Mouse (Mus musculus) liver, embryonic 16.5 days (tissue): Measurements from ENCODE around the gene Myh7. TPM values are rescaled to one million over a fixed set of nuclear protein-coding genes. Genes with fewer than 3 reads are reported as not detected.

Source experiments
- ATAC-seq: fragments of 200-750 bp; cut with Nextera tagmentation; 2 replicates; pipeline ENCODE4 v1.8.0; 2017; ENCODE audit warnings: low read depth, mild to moderate bottlenecking, moderate number of reproducible peaks, moderate library complexity
- H3K27ac ChIP-seq: fragments of 300-500 bp; sonication (generic); 2 replicates; pipeline ENCODE4 v1.5.1; 2014; ENCODE audit warnings: mild to moderate bottlenecking, low read length
- H3K27me3 ChIP-seq: fragments of 300-500 bp; sonication (generic); 2 replicates; pipeline ENCODE4 v1.6.1; 2014; ENCODE audit warnings: low read depth, low read length, mixed read lengths; ENCODE audit not compliant: control insufficient read depth, insufficient read depth
- H3K36me3 ChIP-seq: fragments of 300-500 bp; sonication (generic); 2 replicates; pipeline ENCODE4 v1.6.1; 2014; ENCODE audit warnings: mild to moderate bottlenecking; ENCODE audit not compliant: control insufficient read depth, insufficient read depth
- H3K4me1 ChIP-seq: fragments of 300-500 bp; sonication (generic); 2 replicates; pipeline ENCODE4 v1.6.1; 2014; ENCODE audit warnings: low read depth, low read length, mixed read lengths; ENCODE audit not compliant: control insufficient read depth
- H3K4me2 ChIP-seq: fragments of 300-500 bp; sonication (generic); 2 replicates; pipeline ENCODE4 v1.6.1; 2014; ENCODE audit warnings: low read depth, low read length, mixed read lengths
- H3K4me3 ChIP-seq: fragments of 300-500 bp; sonication (generic); 2 replicates; pipeline ENCODE4 v1.5.1; 2014; ENCODE audit warnings: low read depth, mild to moderate bottlenecking, low read length
- H3K9ac ChIP-seq: fragments of 300-500 bp; sonication (generic); 2 replicates; pipeline ENCODE4 v1.6.1; 2014; ENCODE audit warnings: low read depth, low read length
- H3K9me3 ChIP-seq: fragments of 300-500 bp; sonication (generic); replicated peaks from 2 replicates; pipeline ENCODE4 v1.6.1; 2016; ENCODE audit warnings: low read length; ENCODE audit not compliant: control insufficient read depth
- WGBS: fragments of 180-500 bp; shearing (Covaris S2); extraction: QIAGEN DNeasy Blood & Tissue Kit; methylation state at CpG from one replicate; pipeline ENCODE4 v1.1.7; 2014; ENCODE audit not compliant: insufficient replicate concordance; 5-methylcytosine and 5-hydroxymethylcytosine counted together
- polyA plus RNA-seq: library from polyadenylated mRNA; unstranded; fragments of >200 nt; fragmentation: Nextera tagmentation; extraction: Ambion mirVana; gene quantifications from 2 replicates; pipeline ENCODE4 v1.2.1, GENCODE M21; 2015

Gene Myh7
- polyA plus RNA-seq, 1 experiment from 2014 or later: 3.1 TPM

DNA sequence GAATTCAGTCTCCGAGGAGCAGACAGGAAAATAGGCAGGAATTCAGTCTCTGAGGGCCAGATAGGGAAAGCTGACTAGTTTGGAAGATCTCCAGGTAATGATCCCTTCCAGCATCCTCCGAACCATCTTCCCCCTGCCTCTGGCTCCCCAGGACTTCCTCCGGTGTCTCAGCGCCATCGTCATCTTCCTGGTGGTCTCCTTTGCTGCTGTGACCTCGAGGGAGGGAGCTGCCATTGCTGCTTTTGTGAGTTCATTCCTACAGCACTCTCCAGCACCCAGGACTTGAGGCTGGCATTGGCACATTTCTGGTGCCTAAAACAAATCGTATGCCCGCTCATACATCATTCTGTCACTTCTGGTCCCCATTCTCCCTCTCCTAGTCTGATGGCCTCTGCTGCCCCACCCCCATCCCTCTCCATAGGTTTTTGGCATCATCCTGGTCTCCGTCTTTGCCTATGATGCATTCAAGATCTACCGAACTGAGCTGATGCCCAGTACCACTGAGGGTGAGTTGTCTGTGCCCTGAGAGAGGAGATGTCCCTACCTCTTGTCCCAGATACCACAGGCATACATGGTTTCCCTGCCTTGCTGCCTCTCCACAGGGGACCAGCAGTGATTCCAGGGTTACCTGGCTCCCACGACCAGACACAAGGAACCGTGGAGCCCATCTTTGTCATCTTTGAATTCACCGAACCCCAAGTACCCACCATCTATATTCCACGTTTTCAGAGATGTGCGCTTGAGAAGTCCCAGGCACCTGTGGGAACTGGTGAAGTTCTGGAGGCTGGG is 55.8 kb downstream of the Myh7 start:
- Histone ChIP-seq H3K36me3 (no peaks in the 10 kb centered on the region), H3K27me3 (no peaks in the 10 kb centered on the region), H3K4me2 (no peak overlapping the region), H3K27ac (no peak overlapping the region), H3K4me1 (no peaks in the 10 kb centered on the region), H3K9ac (no peak overlapping the region), H3K4me3 (no peak overlapping the region), H3K9me3 (no peaks in the 10 kb centered on the region)
- WGBS: 60% methylated on average over 15 of the region's 15 CpGs
- ATAC-seq: no peak

- Histone ChIP-seq H3K9ac (no peak overlapping the region), H3K36me3 (no peaks in the 10 kb centered on the region), H3K27me3 (no peaks in the 10 kb centered on the region), H3K27ac (no peak overlapping the region), H3K9me3 (no peaks in the 10 kb centered on the region), H3K4me1 (no peaks in the 10 kb centered on the region), H3K4me3 (no peak overlapping the region), H3K4me2 (no peak overlapping the region)
- no peak for ATAC-seq
- 68% methylated on average over 16 of the region's 16 CpGs for WGBS
Measured at GRCm38 (mm10) chr14:54937361-54938182, 56.9 kb downstream of the Myh7 start.

DNA sequence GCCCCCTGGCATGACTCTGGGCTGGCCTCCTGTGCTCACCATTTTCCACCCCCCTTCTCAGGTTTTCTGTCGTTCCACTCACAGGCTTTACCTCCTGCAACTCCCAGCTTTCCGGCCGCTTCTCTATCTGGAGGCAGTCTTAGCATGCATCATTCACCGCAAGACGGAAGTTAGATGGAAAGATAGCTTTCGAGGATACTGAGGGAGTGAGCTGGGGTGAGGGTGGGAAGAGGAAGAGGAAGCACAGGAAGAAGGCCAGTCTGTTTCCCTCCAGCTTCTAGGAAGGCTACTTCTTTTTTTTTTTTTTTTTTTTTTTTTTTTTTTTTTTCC is 57.6 kb downstream of the Myh7 start:
- no peaks in the 10 kb centered on the region for H3K36me3 ChIP-seq
- H3K9ac ChIP-seq: no peak overlapping the region
- H3K27me3 ChIP-seq: no peaks in the 10 kb centered on the region
- H3K4me3 ChIP-seq: no peak overlapping the region
- no peak for ATAC-seq
- no peaks in the 10 kb centered on the region for H3K4me1 ChIP-seq
- H3K27ac ChIP-seq: no peak overlapping the region
- WGBS: 30% methylated on average over 6 of the region's 6 CpGs
- no peak overlapping the region for H3K4me2 ChIP-seq
- no peaks in the 10 kb centered on the region for H3K9me3 ChIP-seq

DNA sequence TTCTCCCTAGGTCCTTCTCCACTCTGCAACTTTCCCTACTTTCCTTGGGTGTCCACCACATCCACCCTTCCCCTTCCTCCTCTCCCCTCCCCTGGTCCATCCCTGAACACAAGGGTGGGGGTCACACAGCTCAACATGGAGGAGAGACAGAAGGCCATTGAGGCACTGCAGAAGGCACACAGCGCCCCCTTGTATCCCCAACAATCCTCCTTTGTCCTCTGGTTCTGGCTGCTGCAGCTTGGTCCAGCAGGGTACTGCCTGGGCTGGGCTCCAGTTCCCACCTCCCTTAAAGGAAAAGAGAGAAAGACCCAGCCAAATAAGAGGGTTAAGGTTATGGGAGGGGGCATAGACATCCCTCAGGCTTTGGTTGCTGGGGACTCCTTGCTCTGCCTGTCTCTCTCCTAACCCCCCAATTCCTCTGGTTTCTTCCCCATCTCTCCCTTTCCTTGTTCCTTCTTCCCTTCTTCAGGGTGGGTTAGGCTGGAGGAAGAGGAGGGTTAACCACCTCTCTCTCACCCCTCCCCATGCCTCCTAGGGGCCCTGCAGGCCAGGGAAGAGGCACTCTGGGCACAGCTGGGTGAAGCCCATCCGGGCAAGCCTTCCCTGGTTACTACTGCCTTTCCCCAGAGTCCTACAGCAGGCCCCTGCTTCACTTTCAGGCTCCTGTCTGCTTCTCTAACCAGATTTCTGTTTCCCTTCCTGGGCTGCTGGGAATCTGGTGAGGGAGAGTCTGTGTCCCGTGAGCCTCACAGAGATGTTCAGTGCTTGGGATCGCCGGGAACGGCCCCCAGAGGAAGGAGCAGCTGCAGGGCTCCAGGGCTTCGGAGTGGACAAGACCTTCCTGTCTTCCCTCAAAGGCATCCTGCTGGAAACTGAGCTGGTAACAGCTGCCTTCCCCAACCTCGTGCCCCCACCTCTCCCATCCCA is 58.3 kb downstream of the Myh7 start, which contains the start of gene Cmtm5:
Gene Cmtm5 (plus strand): TSS at position 358 of the 927 bp plus-strand sequence.
- Histone ChIP-seq H3K9ac (no peak within 1 kb of the TSS), H3K4me1 (no peaks in the 10 kb centered on the region), H3K27me3 (no peaks in the 10 kb centered on the region), H3K27ac (no peak within 1 kb of the TSS), H3K36me3 (no peaks in the 10 kb centered on the region), H3K4me3 (no peak within 1 kb of the TSS), H3K4me2 (no peak within 1 kb of the TSS), H3K9me3 (no peaks in the 10 kb centered on the region)
- 28% methylated on average over 8 of the region's 8 CpGs for WGBS
- ATAC-seq: no peak

DNA sequence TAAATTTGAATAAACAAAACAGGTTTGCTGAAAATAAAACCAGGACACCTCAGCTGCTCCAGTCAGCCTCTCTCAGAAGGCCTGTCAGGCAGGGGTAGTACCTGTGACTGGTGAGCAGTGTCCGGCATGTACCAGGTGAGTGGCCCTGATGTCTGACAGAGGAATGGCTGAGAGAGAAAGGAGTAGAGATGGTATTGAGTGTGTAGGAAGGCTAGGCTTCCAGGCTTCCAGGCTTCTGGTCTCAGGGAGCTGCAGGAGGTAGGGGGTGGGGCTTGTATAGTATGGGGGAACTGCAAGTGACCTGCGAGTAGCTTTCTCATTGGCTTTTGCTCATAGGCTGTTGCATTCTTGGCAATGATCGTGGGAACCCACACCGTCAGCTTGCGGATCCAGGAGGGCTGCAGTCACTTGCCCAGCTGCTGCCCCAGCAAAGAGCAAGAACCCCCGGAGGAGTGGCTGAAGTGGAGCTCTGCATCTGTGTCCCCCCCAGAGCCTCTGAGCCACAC is 61.7 kb downstream of the Myh7 start, which contains the start of gene Il25:
Gene Il25 (plus strand): TSS at position 51 of the 506 bp plus-strand sequence.
- Histone ChIP-seq H3K36me3 (no peaks in the 10 kb centered on the region), H3K4me1 (no peaks in the 10 kb centered on the region), H3K4me2 (no peak within 1 kb of the TSS), H3K9ac (no peak within 1 kb of the TSS), H3K9me3 (no peaks in the 10 kb centered on the region), H3K4me3 (no peak within 1 kb of the TSS), H3K27me3 (peaks cover 13% of the 10 kb centered on the region), H3K27ac (no peak within 1 kb of the TSS)
- WGBS: 59% methylated on average over 6 of the region's 6 CpGs
- no peak for ATAC-seq

DNA sequence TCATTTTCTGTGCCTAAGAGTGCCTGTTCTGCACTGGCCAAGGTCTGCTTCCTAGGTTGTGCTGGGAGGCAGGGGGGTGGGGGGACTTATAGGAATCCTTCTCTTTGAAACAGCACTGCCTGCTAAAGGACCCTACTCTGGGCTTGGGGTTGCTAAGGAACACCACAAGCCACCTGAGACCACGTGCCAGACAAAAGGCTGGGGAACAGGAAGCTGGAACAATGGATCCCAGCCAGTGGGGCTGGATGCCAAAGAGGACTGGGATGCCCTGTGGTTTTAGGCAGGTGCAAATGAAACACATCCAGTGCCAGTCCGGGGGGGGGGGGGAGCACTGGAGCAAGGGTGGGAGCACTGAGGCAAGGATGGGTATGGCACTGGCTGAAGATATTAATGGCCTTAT is 64.0 kb downstream of the Myh7 start:
- H3K9ac ChIP-seq: no peak overlapping the region
- ATAC-seq: no peak
- WGBS: 15% methylated on average over 2 of the region's 2 CpGs
- H3K4me3 ChIP-seq: no peak overlapping the region
- no peaks in the 10 kb centered on the region for H3K4me1 ChIP-seq
- peaks cover 36% of the 10 kb centered on the region for H3K27me3 ChIP-seq
- H3K36me3 ChIP-seq: no peaks in the 10 kb centered on the region
- H3K27ac ChIP-seq: no peak overlapping the region
- H3K9me3 ChIP-seq: no peaks in the 10 kb centered on the region
- no peak overlapping the region for H3K4me2 ChIP-seq

- no peaks in the 10 kb centered on the region; the same call in 1 of the 2 replicates for H3K4me1 ChIP-seq
- H3K4me2 ChIP-seq: no peak overlapping the region
- no peak overlapping the region for H3K27ac ChIP-seq
- H3K4me3 ChIP-seq: no peak overlapping the region
- H3K27me3 ChIP-seq: peaks cover 42% of the 10 kb centered on the region
- no peak for ATAC-seq
- WGBS: 44% methylated on average over 5 of the region's 5 CpGs
- H3K9me3 ChIP-seq: no peaks in the 10 kb centered on the region
- no peak overlapping the region for H3K9ac ChIP-seq
- H3K36me3 ChIP-seq: no peaks in the 10 kb centered on the region
Measured at GRCm38 (mm10) chr14:54929801-54930200, 64.6 kb downstream of the Myh7 start.

GRCm38 (mm10) chr14:54927296-54927695 is 67.1 kb downstream of the Myh7 start:
- Histone ChIP-seq H3K9ac (no peak overlapping the region), H3K4me2 (no peak overlapping the region), H3K36me3 (no peaks in the 10 kb centered on the region), H3K4me3 (no peak overlapping the region), H3K9me3 (no peaks in the 10 kb centered on the region), H3K27me3 (peaks cover 55% of the 10 kb centered on the region), H3K4me1 (peaks cover 5% of the 10 kb centered on the region; the same call in 1 of the 2 replicates), H3K27ac (no peak overlapping the region)
- 19% methylated on average over 7 of the region's 7 CpGs for WGBS
- ATAC-seq: no peak
